Mouse (Mus musculus) G1E-ER4 (cell line): ENCODE results near the gene Epas1. TPM values are rescaled to one million over a fixed set of nuclear protein-coding genes. Genes with fewer than 3 reads are reported as not detected.

ENCODE experiments used
- GATA1 ChIP-seq: IDR thresholded peaks from one replicate; pipeline ENCODE4 v1.8.0; 2012; ENCODE audit warnings: low read length, inconsistent platforms
- polyA plus RNA-seq: library from polyadenylated mRNA; stranded (reverse); fragments of >175 nt; gene quantifications from 2 replicates; pipeline ENCODE4 v1.2.3, GENCODE M21; 2012

The Epas1 gene
- polyA plus RNA-seq, 1 experiment = not detected

GRCm38 (mm10) chr17:86798951-86799350 lies 45.5 kb downstream of the Epas1 start:
- TF ChIP-seq GATA1 = no peak

GRCm38 (mm10) chr17:86800535-86800934 lies 47.0 kb downstream of the Epas1 start:
- no peak for TF ChIP-seq GATA1

GRCm38 (mm10) chr17:86801213-86801815 lies 47.8 kb downstream of the Epas1 start:
- no peak for TF ChIP-seq GATA1

- no peak for TF ChIP-seq GATA1
Measured at GRCm38 (mm10) chr17:86801876-86802275, 48.4 kb downstream of the Epas1 start.

GRCm38 (mm10) chr17:86802351-86802985 lies 49.0 kb downstream of the Epas1 start:
- no peak for TF ChIP-seq GATA1

GRCm38 (mm10) chr17:86803147-86803546 lies 49.6 kb downstream of the Epas1 start:
- no peak for TF ChIP-seq GATA1

- no peak for TF ChIP-seq GATA1
Measured at GRCm38 (mm10) chr17:86803653-86804052, 50.2 kb downstream of the Epas1 start.

- TF ChIP-seq GATA1 = no peak
Measured at GRCm38 (mm10) chr17:86812029-86812428, 58.5 kb downstream of the Epas1 start.

GRCm38 (mm10) chr17:86814320-86814719 lies 60.8 kb downstream of the Epas1 start:
- TF ChIP-seq GATA1 = no peak

GRCm38 (mm10) chr17:86815016-86815865 lies 61.7 kb downstream of the Epas1 start:
- TF ChIP-seq GATA1 = no peak

GRCm38 (mm10) chr17:86822017-86822737 lies 68.7 kb downstream of the Epas1 start:
- TF ChIP-seq GATA1 = no peak

GRCm38 (mm10) chr17:86824502-86825162 lies 71.1 kb downstream of the Epas1 start:
- no peak for TF ChIP-seq GATA1

GRCm38 (mm10) chr17:86825163-86825902 lies 71.8 kb downstream of the Epas1 start:
- no peak for TF ChIP-seq GATA1

GRCm38 (mm10) chr17:86826376-86826775 lies 72.9 kb downstream of the Epas1 start:
- TF ChIP-seq GATA1 = no peak
